Mouse (Mus musculus) splenic B cell, adult 2 months (primary cell): ENCODE results near the gene Ang4.

Experiments
- DNase-seq: peaks from one replicate; pipeline ENCODE4 v3.0.0-alpha.2; 2011; ENCODE audit warnings: low read depth, low spot score
- H3K27me3 ChIP-seq: 2 replicates; pipeline ENCODE4 v1.6.1; 2012; ENCODE audit warnings: mild to moderate bottlenecking, low read length, moderate library complexity, mixed read lengths; ENCODE audit not compliant: control insufficient read depth, poor library complexity, insufficient read depth, severe bottlenecking
- H3K36me3 ChIP-seq: 2 replicates; pipeline ENCODE4 v1.6.1; 2012; ENCODE audit warnings: mild to moderate bottlenecking, low read length, moderate library complexity, mixed read lengths; ENCODE audit not compliant: control insufficient read depth, poor library complexity, insufficient read depth, severe bottlenecking

The Ang4 gene

GRCm38 (mm10) chr14:51717083-51717482, 56.3 kb downstream of the Ang4 start, which contains the start of gene Gm5800:
Gene Gm5800, minus strand, starts transcription at chr14:51717183.
- DNase-seq: no peak
- H3K36me3 ChIP-seq: no peaks in the 10 kb centered on the region
- no peaks in the 10 kb centered on the region for H3K27me3 ChIP-seq
